Mouse (Mus musculus) cortical plate, adult 2 months (tissue): ENCODE measurements at regions not wholly inside any gene's neighbourhood (a gene's known extent, or its start where the extent isn't known, plus 50 kb on each side); places are given as distances from the start of the nearest gene placed in this dataset.
A peak's percentile ranks its signal among the peaks of the same experiment; 100 is the strongest.

Source experiments
- CTCF ChIP-seq: fragments of 200-500 bp; IDR thresholded peaks from 2 replicates; pipeline ENCODE4 v1.5.1; 2011; ENCODE audit warnings: mild to moderate bottlenecking, control low read depth, low read length; ENCODE audit not compliant: insufficient read depth; ENCODE audit errors: extremely low read depth
- POLR2A ChIP-seq: fragments of 200-500 bp; IDR thresholded peaks from 2 replicates; pipeline ENCODE4 v1.6.1; 2011; ENCODE audit warnings: mild to moderate bottlenecking, low read length, control low read depth; ENCODE audit not compliant: insufficient read depth; ENCODE audit errors: extremely low read depth

DNA sequence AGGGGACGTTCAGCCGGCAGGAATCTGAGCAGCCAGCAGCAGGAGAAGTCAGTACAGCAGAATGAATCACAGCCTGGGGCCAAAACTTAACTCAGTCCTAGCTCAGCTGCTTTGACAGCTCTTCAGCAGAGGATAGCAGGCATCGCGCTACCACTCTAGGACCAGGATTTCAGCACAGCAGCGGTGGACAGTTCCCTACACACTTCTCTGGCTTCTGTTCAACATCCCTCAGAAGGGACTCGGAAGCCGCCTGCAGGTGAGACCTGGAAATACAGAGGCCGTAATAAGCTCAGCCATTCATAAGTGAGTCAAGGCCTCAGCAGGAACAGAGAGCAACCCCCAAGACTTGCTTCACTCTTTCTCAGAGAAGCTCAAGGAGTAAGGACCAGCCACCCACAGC, 66.5 kb upstream of the Chchd3 start:
- peak; percentile 60 for TF ChIP-seq CTCF
- TF ChIP-seq POLR2A, result no peak
